Mouse (Mus musculus): Measurements from ENCODE around the gene Gm45837. TPM values are rescaled to one million over a fixed set of nuclear protein-coding genes. Genes with fewer than 3 reads are reported as not detected.

Gm45837 gene
- total and polyA plus RNA-seq, 3 experiments, result 1.2 TPM; not detected in 2

GRCm38 (mm10) chr7:101393694-101394504 lies 16.8 kb upstream of the Gm45837 start:
- Histone ChIP-seq H3K27me3 (ENCODE audit: control insufficient read depth in 1 of 2, insufficient read depth in 2 of 2, low read length in 2 of 2) (no peaks in the 10 kb centered on the region), H3K36me3 (ENCODE audit: control insufficient read depth in 1 of 2, insufficient read depth in 2 of 2, low read length in 2 of 2) (no peaks in the 10 kb centered on the region; a peak in 1 of 4 replicates), H3K79me2 (ENCODE audit: control insufficient read depth, insufficient read depth, low read length, poor library complexity) (no peaks in the 10 kb centered on the region), H3K9me3 (replicated peaks; ENCODE audit: insufficient read depth, low read length) (no peaks in the 10 kb centered on the region), H3K4me3 (ENCODE audit: control insufficient read depth in 1 of 2, insufficient read depth in 1 of 2, low read depth in 2 of 2, low read length in 2 of 2) (no peak overlapping the region), H3K4me1 (ENCODE audit: control insufficient read depth in 1 of 2, insufficient read depth in 2 of 2, low read length in 2 of 2) (no peaks in the 10 kb centered on the region), H3K9ac (ENCODE audit: control insufficient read depth, low read depth, low read length, poor library complexity, severe bottlenecking) (no peak overlapping the region), H3K27ac (ENCODE audit: control insufficient read depth, low read depth, low read length) (no peak overlapping the region)
- no peak for DNase-seq (ENCODE audit: low read depth, low spot score)
- TF ChIP-seq USF2 (IDR thresholded peaks at IDR 0.05; ENCODE audit: borderline replicate concordance in 1 of 2, insufficient read depth in 1 of 2, low read depth in 1 of 2, low read length in 2 of 2), result no peak
- TF ChIP-seq RCOR1 (IDR thresholded peaks at IDR 0.05; ENCODE audit: low read depth, low read length), result no peak
- TF ChIP-seq NELFE (IDR thresholded peaks at IDR 0.05; ENCODE audit: low read depth, low read length), result no peak
- no peak for TF ChIP-seq MAZ (IDR thresholded peaks at IDR 0.05; ENCODE audit: low read depth, low read length)
- no peak for TF ChIP-seq CHD2 (IDR thresholded peaks at IDR 0.05; ENCODE audit: low read length)
- no peak for TF ChIP-seq MAX (IDR thresholded peaks at IDR 0.05; ENCODE audit: low read length)
- no peak for TF ChIP-seq ZKSCAN1 (IDR thresholded peaks at IDR 0.05; ENCODE audit: low read depth, low read length)
- no peak for TF ChIP-seq SIN3A (IDR thresholded peaks at IDR 0.05; ENCODE audit: low read length)
- TF ChIP-seq KAT2A (conservative IDR thresholded peaks at IDR 0.05; ENCODE audit: low read depth, low read length), result no peak
- TF ChIP-seq GATA1 (IDR thresholded peaks at IDR 0.05; ENCODE audit: low read depth, low read length), result no peak
- TF ChIP-seq MAFK (IDR thresholded peaks at IDR 0.05; ENCODE audit: borderline replicate concordance, low read depth, low read length), result no peak
- TF ChIP-seq ETS1 (IDR thresholded peaks at IDR 0.05; ENCODE audit: low read depth, low read length), result no peak
- no peak for TF ChIP-seq NRF1 (IDR thresholded peaks at IDR 0.05; ENCODE audit: insufficient read depth, low read depth, low read length, poor library complexity, severe bottlenecking)
- no peak for TF ChIP-seq HCFC1 (IDR thresholded peaks at IDR 0.05; ENCODE audit: low read depth, low read length)
- no peak for TF ChIP-seq EP300 (IDR thresholded peaks at IDR 0.05; ENCODE audit: low read depth in 1 of 2, low read length in 2 of 2)
- no peak for TF ChIP-seq TAL1 (IDR thresholded peaks at IDR 0.05; ENCODE audit: low read length)
- TF ChIP-seq E2F4 (IDR thresholded peaks at IDR 0.05; ENCODE audit: borderline replicate concordance, low read depth, low read length), result no peak
- TF ChIP-seq MYC (IDR thresholded peaks at IDR 0.05; ENCODE audit: low read depth, low read length), result no peak
- TF ChIP-seq USF1 (IDR thresholded peaks at IDR 0.05; ENCODE audit: low read depth, low read length), result no peak

- Histone ChIP-seq H3K27ac (ENCODE audit: control insufficient read depth, low read depth, low read length) (no peak overlapping the region), H3K4me3 (ENCODE audit: control insufficient read depth in 1 of 2, insufficient read depth in 1 of 2, low read depth in 2 of 2, low read length in 2 of 2) (no peak overlapping the region), H3K4me1 (ENCODE audit: control insufficient read depth in 1 of 2, insufficient read depth in 2 of 2, low read length in 2 of 2) (no peaks in the 10 kb centered on the region), H3K9me3 (replicated peaks; ENCODE audit: insufficient read depth, low read length) (no peaks in the 10 kb centered on the region), H3K79me2 (ENCODE audit: control insufficient read depth, insufficient read depth, low read length, poor library complexity) (no peaks in the 10 kb centered on the region), H3K36me3 (ENCODE audit: control insufficient read depth in 1 of 2, insufficient read depth in 2 of 2, low read length in 2 of 2) (no peaks in the 10 kb centered on the region; a peak in 1 of 4 replicates), H3K27me3 (ENCODE audit: control insufficient read depth in 1 of 2, insufficient read depth in 2 of 2, low read length in 2 of 2) (no peaks in the 10 kb centered on the region), H3K9ac (ENCODE audit: control insufficient read depth, low read depth, low read length, poor library complexity, severe bottlenecking) (no peak overlapping the region)
- TF ChIP-seq ZKSCAN1 (IDR thresholded peaks at IDR 0.05; ENCODE audit: low read depth, low read length) (no peak), CHD2 (IDR thresholded peaks at IDR 0.05; ENCODE audit: low read length) (no peak), POLR2AphosphoS2 (IDR thresholded peaks at IDR 0.05; ENCODE audit: low read length) (no peak), MXI1 (IDR thresholded peaks at IDR 0.05; ENCODE audit: low read depth, low read length) (no peak), ELF1 (IDR thresholded peaks at IDR 0.05; ENCODE audit: low read depth, low read length) (no peak), SMC3 (IDR thresholded peaks at IDR 0.05; ENCODE audit: low read depth, low read length) (no peak), NELFE (IDR thresholded peaks at IDR 0.05; ENCODE audit: low read depth, low read length) (no peak), ZNF384 (IDR thresholded peaks at IDR 0.05; ENCODE audit: low read depth, low read length) (no peak), KAT2A (conservative IDR thresholded peaks at IDR 0.05; ENCODE audit: low read depth, low read length) (no peak), BHLHE40 (IDR thresholded peaks at IDR 0.05; ENCODE audit: borderline replicate concordance, low read depth, low read length) (no peak), ETS1 (IDR thresholded peaks at IDR 0.05; ENCODE audit: low read depth, low read length) (no peak)
- DNase-seq (ENCODE audit: low read depth, low spot score), result no peak
These were observed 16.1 kb upstream of the Gm45837 start for GRCm38 (mm10) chr7:101394569-101394968.

Measured in MEL (cell line).